Mouse (Mus musculus): ENCODE measurements around the gene Bmpr2.

The Bmpr2 gene

DNA sequence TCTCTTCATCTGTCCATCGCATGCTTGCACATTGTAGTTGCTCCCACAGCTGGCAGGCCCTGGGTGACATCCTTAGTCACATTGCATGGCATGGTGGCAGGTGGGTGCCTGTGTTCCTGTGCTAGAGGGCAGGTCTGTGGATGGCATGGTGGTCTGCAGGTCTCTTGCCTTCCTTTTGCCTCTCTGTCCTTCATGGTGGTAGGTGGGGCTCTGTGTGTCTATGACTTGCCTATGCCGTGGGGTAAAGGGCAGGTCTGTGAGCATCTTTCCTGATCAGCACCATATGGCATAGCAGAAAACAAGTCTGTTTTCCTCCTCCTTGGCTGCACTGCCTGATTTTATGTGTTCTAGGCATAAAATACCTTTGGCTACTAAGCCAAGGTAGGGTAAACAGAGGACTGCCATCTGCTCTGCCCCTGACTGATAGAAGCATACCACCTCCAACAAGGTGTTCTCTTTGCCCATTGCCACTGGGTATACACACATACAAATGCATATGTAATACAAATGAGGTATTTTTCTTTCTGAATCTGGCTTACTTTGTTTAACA is 164.0 kb downstream of the Bmpr2 start:
- no peak for DNase-seq (ENCODE audit: low spot score in 2 of 2)

Measured in right cerebral cortex, postnatal 10 days (tissue).